Mouse (Mus musculus): ENCODE measurements around the gene Prnp. TPM values are rescaled to one million over a fixed set of nuclear protein-coding genes. Genes with fewer than 3 reads are reported as not detected.
A peak's percentile ranks its signal among the peaks of the same experiment; 100 is the strongest.

The Prnp gene
- total RNA-seq, 1 experiment from 2014 or later = 24.3 TPM

GRCm38 (mm10) chr2:131939404-131940111 lies 29.8 kb downstream of the Prnp start:
- peak in 1 of 2 experiments; percentile 49; a peak in 1 of 4 replicates for ATAC-seq (replicated peaks in 1 of 2; ENCODE audit: insufficient read depth in 1 of 2, low FRiP score in 2 of 2, low TSS enrichment in 1 of 2, low read depth in 1 of 2, poor library complexity in 2 of 2, severe bottlenecking in 2 of 2)

GRCm38 (mm10) chr2:131940506-131940905 lies 30.8 kb downstream of the Prnp start:
- ATAC-seq (replicated peaks in 1 of 2; ENCODE audit: insufficient read depth in 1 of 2, low FRiP score in 2 of 2, low TSS enrichment in 1 of 2, low read depth in 1 of 2, poor library complexity in 2 of 2, severe bottlenecking in 2 of 2) = no peak

DNA sequence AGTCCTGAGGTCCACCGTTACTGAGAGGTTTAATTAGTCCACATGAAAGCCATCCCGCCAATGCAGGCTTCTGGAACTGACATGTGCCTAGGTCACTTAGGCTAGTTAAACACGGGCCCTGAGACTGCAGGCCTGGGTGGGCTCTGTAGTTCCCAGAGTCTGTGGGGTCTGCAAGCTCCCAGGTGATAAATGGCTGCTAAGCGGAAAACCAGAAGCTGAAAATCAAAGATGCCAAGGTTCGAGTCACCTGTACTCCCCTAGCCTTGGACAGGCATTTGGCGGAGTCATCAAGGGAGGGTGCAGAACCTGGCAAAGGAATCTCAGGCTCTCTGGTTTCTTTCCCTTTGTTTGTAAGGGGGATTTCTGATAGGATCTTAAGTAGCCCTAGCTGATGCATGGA lies 31.8 kb downstream of the Prnp start:
- ATAC-seq (replicated peaks in 1 of 2; ENCODE audit: insufficient read depth in 1 of 2, low FRiP score in 2 of 2, low TSS enrichment in 1 of 2, low read depth in 1 of 2, poor library complexity in 2 of 2, severe bottlenecking in 2 of 2) = no peak

DNA sequence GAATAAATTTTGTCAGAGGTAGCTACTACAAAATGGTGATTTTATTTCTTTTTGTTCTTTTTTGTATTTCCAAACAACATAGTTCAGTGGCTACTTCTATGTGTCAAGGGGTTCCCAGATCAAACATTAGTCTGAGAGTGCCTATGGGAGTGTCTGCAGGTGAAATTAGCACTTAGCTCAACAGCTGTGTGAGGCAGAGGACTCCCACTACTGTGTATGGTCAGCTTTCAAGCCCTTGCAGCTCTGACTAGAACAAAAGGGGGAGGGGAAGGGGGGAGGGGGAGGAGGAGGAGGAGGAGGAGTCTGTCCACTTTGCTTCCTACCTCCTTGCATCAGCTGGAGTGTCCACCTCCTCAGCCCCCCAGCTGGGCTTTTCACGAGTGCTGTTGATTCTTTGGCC lies 34.6 kb downstream of the Prnp start:
- ATAC-seq (replicated peaks in 1 of 2; ENCODE audit: insufficient read depth in 1 of 2, low FRiP score in 2 of 2, low TSS enrichment in 1 of 2, low read depth in 1 of 2, poor library complexity in 2 of 2, severe bottlenecking in 2 of 2) = no peak

- no peak for ATAC-seq (replicated peaks in 1 of 2; ENCODE audit: insufficient read depth in 1 of 2, low FRiP score in 2 of 2, low TSS enrichment in 1 of 2, low read depth in 1 of 2, poor library complexity in 2 of 2, severe bottlenecking in 2 of 2)
Measured at GRCm38 (mm10) chr2:131945225-131945624, 35.5 kb downstream of the Prnp start.

GRCm38 (mm10) chr2:131945765-131946164 lies 36.0 kb downstream of the Prnp start:
- ATAC-seq (replicated peaks in 1 of 2; ENCODE audit: insufficient read depth in 1 of 2, low FRiP score in 2 of 2, low TSS enrichment in 1 of 2, low read depth in 1 of 2, poor library complexity in 2 of 2, severe bottlenecking in 2 of 2) = no peak

- ATAC-seq (replicated peaks in 1 of 2; ENCODE audit: insufficient read depth in 1 of 2, low FRiP score in 2 of 2, low TSS enrichment in 1 of 2, low read depth in 1 of 2, poor library complexity in 2 of 2, severe bottlenecking in 2 of 2) = no peak
Measured at GRCm38 (mm10) chr2:131946351-131946750, 36.6 kb downstream of the Prnp start.

GRCm38 (mm10) chr2:131948156-131948555 lies 38.4 kb downstream of the Prnp start:
- ATAC-seq (replicated peaks in 1 of 2; ENCODE audit: insufficient read depth in 1 of 2, low FRiP score in 2 of 2, low TSS enrichment in 1 of 2, low read depth in 1 of 2, poor library complexity in 2 of 2, severe bottlenecking in 2 of 2) = no peak

GRCm38 (mm10) chr2:131948916-131949639 lies 39.4 kb downstream of the Prnp start:
- ATAC-seq (replicated peaks in 1 of 2; ENCODE audit: insufficient read depth in 1 of 2, low FRiP score in 2 of 2, low TSS enrichment in 1 of 2, low read depth in 1 of 2, poor library complexity in 2 of 2, severe bottlenecking in 2 of 2) = no peak

GRCm38 (mm10) chr2:131949767-131950597 lies 40.3 kb downstream of the Prnp start:
- peak in 1 of 2 experiments; percentile 34; a peak in 1 of 4 replicates for ATAC-seq (replicated peaks in 1 of 2; ENCODE audit: insufficient read depth in 1 of 2, low FRiP score in 2 of 2, low TSS enrichment in 1 of 2, low read depth in 1 of 2, poor library complexity in 2 of 2, severe bottlenecking in 2 of 2)

DNA sequence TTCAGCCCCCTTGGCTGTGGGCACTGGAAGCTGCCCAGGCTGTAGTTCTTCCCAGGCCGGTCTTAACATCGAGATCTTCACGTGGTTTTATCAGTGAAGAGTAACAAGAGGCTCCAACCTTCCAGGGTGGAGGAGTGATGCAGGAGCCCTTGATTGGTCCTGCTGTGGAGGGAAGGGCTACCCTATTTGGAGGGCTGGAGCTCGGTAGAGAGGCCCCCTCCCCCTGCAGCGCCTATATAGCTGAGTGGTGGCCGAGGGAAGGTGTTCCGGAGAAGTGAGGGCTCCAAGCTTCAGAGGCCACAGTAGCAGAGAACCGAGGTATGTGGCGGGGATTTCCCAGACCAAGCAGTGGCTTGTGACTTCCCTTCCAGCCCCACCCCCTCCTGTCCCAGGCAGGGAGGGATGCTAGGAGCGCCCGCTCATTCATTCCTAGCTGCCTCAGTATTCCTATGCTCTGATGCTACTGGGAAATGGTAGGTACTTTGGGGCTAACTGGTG lies 40.9 kb downstream of the Prnp start, which contains the start of gene Prnd:
Gene Prnd, plus strand, starts transcription at position 264 of the 498 bp plus-strand sequence.
- ATAC-seq (replicated peaks in 1 of 2; ENCODE audit: insufficient read depth in 1 of 2, low FRiP score in 2 of 2, low TSS enrichment in 1 of 2, low read depth in 1 of 2, poor library complexity in 2 of 2, severe bottlenecking in 2 of 2) = peak; percentile 68 to 75

DNA sequence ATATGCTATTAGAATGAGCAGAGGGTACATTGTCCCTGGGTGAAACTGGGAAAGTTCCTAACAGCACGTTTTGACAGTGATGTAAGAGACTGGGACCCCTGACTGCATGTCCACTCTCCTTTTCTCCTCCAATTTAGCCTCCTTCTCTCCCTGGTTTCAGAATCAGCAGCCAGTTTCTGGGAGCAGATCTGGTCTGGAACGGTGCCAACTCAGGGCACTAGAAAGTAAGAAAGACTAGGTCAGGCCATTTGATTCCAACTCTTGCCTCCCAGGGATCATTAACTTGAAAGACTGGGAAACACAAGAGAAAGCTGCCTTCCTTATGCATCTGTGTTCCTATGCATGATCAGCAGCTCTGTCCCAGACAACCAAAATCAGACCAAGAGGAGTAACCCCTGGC lies 42.7 kb downstream of the Prnp start:
- no peak for ATAC-seq (replicated peaks in 1 of 2; ENCODE audit: insufficient read depth in 1 of 2, low FRiP score in 2 of 2, low TSS enrichment in 1 of 2, low read depth in 1 of 2, poor library complexity in 2 of 2, severe bottlenecking in 2 of 2)

DNA sequence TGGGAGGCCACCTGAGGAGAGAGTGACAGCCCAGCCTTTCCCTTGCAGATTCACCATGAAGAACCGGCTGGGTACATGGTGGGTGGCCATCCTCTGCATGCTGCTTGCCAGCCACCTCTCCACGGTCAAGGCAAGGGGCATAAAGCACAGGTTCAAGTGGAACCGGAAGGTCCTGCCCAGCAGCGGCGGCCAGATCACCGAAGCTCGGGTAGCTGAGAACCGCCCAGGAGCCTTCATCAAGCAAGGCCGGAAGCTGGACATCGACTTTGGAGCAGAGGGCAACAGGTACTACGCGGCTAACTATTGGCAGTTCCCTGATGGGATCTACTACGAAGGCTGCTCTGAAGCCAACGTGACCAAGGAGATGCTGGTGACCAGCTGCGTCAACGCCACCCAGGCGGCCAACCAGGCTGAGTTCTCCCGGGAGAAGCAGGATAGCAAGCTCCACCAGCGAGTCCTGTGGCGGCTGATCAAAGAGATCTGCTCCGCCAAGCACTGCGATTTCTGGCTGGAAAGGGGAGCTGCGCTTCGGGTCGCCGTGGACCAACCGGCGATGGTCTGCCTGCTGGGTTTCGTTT lies 43.3 kb downstream of the Prnp start:
- ATAC-seq (replicated peaks in 1 of 2; ENCODE audit: insufficient read depth in 1 of 2, low FRiP score in 2 of 2, low TSS enrichment in 1 of 2, low read depth in 1 of 2, poor library complexity in 2 of 2, severe bottlenecking in 2 of 2) = no peak

DNA sequence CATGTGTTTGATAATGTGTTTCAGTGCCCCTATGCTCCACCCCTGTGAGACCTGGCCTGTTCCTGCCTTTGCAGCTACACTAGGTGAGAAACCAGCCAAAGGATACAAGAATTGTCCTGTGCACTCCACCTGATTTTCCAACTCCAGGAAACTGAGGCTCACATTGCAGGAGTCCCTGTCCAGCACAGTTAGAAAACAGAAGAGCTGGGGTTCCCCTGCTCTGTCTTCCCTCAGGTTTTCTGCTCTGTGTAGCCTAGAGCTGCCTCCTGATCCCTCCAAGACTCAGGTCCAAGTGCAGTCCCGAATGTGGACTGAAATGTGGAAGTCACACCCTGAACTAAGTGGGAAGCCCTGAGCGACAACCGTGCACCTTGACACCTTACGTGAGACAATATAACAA lies 44.0 kb downstream of the Prnp start:
- ATAC-seq (replicated peaks in 1 of 2; ENCODE audit: insufficient read depth in 1 of 2, low FRiP score in 2 of 2, low TSS enrichment in 1 of 2, low read depth in 1 of 2, poor library complexity in 2 of 2, severe bottlenecking in 2 of 2) = no peak

- 0 out of 4 replicates have a peak, but pooled peaks have one; percentile 2 to 6 for ATAC-seq (replicated peaks in 1 of 2; ENCODE audit: insufficient read depth in 1 of 2, low FRiP score in 2 of 2, low TSS enrichment in 1 of 2, low read depth in 1 of 2, poor library complexity in 2 of 2, severe bottlenecking in 2 of 2)
Measured at GRCm38 (mm10) chr2:131954835-131955234, 45.1 kb downstream of the Prnp start.

DNA sequence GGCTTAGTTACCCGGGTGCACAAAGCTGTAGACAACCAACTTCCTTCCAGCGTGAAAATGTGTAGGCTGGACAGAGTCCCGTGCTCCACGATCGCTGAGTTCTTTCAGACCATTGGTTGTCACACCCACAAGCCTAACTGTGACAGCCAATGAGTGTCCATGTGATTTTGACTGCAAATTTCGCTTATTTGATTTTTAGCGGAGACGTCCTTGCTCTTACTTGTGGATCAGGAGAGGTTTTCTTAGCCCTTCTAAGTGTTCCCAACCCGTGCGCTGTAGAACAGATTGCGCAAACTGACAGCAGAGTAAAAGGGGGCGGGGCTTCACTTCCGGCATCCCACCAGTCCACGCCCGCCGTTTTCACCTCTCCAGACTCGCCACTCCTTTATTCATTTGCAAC lies 45.5 kb downstream of the Prnp start:
- peak; percentile 35 to 61; a peak in 3 of 4 replicates for ATAC-seq (replicated peaks in 1 of 2; ENCODE audit: insufficient read depth in 1 of 2, low FRiP score in 2 of 2, low TSS enrichment in 1 of 2, low read depth in 1 of 2, poor library complexity in 2 of 2, severe bottlenecking in 2 of 2)
